Mouse (Mus musculus): ENCODE measurements around the gene Mroh3.

The Mroh3 gene

DNA sequence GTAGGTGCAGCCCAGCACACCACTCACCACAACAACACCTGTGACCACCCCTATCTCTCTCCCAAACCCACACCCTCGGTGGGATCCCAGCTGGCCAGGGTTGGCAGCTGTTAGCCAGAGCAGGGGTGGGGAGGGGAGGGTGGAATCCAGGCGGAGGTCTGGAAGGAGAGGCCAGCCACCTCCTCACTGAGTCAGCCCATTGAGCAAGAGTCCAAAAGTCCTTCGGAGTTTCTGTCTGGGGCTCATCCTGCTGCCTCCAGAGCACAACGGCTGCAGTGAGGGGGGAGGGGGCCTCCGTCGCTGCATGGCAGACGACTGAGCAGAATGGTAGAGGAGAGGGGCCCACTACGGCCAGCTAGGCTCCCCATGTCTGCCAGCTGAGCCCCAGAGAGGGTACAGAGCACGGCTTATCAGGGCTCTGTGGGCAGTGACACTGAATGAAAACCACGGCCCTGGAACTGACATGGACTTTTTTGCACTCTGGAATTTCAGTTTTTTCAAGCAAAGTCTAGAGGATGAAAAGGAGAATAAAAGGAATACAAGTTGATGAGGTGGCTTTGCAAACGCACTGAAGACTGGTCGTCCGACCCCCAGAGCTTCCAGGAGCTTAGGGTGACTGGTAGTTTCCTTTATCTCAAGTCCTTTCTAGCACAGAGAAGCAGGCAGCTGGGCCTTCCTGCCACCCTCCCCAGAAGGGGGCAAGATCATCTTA is 15.9 kb upstream of the Mroh3 start:
- peak; percentile 84 for DNase-seq

DNA sequence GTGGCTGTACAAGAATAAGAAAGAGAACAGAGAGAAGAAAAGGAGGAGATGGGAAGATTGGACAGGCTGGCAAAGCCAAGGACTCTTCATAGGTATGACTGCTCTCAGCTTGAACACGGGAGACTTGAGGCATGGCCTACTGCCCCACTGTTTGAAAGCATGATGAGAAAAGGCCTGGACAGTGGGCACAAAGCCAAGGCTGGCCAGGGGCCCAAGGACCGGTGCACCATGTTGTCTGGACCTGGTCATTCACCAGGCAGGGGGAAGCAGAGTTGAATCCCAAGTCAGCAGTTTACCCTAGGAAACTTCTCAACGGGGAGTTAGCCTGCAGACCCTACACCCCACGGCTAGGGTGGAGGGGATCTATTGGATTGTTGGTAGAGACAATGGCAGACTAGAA is 15.2 kb upstream of the Mroh3 start:
- peak; percentile 90 for DNase-seq

DNA sequence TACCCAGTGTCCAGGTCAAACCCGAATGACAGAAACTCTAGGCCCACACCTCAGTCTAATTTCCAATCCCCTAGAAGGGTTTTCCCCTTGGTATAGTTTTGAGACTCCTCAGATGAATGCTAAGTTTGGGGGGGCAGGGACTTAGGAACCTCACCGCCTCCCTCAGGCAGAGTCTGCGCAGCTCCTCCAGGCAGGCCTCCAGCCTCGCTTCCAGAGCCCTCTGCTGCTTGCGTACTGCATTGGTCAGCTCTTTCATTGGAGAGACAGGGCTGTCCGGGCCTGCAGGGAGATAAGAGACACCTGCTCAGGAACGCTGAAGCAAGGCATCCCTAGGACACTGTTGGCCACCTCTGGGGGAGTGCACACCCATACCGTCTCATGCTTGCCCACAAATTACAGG is 14.0 kb upstream of the Mroh3 start:
- no peak for DNase-seq

DNA sequence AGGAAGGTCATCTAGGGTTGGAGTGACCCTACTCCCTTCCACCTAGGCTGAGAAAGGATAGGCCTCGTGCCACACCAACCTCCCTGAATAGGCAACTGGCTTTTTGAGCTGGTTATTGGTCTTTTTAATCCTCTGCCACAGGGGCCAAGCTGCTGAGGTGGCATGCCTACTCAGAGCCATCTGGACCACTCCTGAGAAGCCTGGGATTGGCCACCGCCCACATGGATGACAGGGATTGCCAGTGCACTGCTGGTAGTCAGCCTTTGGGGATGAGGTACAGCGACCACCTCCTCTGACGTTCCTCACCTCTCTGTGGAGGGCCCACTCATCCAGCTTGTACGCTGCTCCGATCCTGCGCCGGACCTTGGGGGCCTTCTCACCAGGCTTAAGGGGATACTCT is 13.2 kb upstream of the Mroh3 start:
- no peak for DNase-seq

DNA sequence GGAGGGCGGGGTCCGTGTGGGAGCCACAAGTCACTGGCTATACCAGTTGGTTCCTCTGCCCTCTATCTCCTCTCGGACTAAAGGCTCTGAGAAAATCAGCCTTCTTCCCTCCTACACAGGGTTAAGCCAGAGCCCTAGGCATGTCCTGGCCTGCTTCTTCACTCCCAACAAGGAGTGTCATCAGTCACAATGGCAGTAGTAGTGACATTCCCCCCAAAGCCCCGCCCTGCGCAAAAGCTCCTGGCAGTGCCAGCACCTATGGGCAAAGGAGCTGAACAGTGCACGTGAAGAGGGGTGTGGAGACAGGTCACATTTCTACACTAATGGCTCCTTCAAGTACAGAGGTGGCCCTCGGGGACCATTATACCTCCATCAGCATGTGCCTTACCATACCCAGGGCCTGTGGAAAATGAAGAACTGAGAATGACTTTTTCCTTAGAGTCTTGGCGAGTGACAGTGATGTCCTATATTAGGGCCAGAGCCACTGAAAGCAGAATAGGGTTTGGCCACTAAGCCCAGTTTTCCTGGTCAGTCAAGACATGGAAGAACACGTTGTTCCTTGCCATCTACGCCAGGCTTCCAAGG is 11.2 kb upstream of the Mroh3 start:
- DNase-seq = no peak

DNA sequence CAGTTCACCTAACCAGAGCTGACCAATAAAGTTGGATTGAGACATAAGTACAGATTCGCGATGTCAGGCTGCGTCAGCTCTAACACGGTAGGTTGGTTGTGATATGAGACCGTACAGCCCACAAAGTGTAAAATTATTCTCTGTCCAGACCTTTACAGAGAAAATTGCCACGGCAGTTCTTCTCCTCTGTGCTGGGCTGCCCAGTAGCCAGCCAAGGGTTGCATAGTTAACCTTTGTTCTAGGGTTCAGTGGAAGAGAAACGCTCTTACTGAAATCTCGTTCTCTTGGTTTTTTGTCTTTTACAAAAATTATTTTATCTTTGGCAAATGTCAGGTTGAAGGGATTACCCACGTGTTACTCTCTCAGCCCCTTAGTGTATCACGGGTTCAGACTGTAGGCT is 9.8 kb upstream of the Mroh3 start:
- peak; percentile 27 for DNase-seq

DNA sequence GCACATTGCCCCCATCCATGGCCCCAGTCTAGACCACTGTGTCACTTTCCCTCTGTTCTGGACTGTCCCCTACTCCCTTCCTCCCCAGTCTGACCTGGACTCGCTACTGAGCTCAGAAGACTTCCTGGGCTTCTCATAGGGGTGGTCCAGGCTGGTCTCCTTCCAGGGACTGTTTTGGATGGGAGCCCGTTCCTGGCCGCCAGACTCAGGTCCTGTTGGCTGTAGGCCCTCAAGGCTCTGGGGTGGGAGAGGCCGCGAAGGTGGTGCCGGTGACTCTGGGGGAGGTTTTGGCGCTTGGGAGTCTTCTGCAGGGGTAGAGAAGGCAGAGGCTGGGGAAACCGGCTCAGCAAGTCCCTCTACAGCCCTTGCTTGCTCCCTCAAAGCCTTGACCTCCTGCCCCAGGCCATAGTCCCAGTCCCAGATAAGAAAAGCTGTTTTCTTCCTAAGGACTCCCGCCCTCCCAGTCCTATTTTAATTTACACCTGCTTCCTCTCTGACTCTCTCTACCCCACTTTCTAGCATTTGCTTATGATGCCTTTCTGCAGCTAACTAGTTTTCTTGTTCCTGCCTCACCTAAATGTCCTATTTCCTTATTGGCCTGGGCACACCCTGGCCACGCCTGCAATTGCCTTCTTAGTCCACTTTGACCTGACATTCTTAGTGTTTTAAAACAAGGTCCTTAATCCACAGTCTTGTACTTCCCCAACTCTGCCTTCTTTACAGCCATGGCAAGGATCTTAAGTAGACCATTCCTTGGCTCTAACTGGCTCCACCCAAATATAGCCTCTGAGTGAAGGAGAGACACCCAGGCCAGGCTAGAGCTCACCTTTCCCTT is 7.6 kb upstream of the Mroh3 start:
- peak; percentile 25 for DNase-seq

DNA sequence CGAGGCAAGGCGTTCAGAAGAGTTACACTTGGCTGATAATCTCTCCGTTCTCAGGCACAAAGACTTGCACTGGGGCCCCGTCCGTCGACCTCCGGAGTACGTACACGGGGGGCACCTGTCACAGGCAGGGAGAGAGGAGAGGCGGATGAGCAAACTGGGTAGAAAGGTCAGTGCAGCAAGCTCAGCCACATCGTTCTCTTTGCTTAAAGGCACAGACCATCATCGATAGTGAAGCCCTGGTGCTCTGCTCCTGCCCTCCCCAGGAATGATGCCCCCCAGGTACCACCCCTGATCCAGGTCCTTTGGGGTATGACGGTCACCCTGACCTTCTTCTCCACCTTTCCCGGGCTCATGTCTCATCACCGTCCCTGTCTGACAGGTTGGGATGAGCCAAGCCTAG is 1.7 kb upstream of the Mroh3 start:
- DNase-seq = no peak

DNA sequence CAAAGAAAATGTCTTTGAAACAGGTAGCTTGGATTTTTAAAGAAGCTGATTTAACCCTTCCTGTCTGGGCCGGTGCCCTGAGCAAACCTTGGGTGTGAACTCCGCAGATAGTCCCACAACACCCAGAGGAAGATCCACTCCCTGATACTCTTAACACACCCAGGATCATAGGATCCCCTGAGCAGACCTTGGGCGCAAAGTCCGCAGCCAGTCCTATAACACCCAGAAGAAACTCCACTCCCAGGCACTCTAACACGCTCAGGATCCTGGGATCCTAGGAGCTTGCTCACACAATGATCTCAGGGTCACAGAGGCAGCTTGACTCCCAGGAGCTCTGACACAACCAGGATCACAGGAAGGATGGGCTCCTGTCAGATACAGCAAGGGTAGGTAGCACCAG is 22.6 kb downstream of the Mroh3 start:
- no peak for DNase-seq

DNA sequence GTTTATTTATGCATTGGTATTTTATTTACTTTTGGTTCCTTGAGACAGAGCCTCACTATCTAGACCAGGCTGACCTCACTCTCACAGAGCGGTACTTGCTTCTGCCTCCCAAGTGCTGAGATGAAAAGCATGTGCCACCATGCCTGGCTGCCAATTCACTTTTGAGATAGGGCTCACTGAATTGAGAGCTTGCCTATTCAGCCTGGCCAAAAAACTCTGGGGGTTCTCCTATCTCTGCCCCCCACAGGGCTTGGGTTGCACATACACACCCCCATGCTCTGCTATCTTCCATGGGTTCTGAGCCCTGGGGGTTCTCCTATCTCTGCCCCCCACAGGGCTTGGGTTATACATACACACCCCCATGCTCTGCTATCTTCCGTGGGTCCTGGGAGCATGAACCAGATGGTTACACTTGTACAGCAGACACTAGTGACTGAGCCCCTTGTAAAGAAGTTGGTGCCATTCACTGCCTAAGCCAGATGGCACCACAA is 33.1 kb downstream of the Mroh3 start:
- DNase-seq = no peak

DNA sequence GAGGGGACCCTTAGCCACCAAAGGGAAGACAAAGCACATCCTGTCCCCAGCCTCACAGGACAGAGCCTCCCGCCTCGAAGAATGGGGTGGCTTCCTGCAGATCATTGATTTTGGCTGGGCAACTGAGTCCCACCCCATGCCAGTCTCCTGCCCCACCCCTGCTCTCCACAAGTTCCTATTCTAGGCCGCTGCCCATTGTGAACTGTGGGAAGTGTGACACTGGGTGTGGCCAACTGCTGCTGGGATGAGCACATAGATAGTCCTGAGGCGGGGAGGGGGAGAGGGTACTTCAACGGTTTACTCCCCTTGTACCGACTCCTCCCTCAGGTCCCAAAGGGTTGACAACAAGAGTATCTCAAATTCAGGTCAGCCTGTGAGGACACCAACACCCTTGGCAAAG is 33.9 kb downstream of the Mroh3 start:
- no peak for DNase-seq

DNA sequence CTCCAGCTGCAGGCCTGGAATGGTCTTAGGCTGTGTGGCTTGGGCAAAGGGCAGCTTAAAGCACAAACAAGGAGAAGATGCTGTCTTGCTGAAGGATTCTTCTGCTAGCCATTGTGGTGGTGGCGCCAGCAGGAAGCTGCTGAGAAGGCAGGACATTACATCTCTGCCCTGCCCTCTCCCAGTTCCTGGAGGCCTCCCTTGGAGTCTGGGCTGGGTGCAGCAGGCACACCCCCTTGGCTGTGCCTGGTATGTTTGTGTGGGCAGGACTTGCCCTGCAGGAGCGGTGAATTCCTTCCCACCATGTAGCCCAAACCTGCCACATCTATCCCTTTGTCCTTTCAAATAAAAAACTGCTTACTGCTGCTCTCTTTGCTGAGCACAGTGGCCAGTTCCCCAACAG is 35.5 kb downstream of the Mroh3 start:
- DNase-seq = no peak

DNA sequence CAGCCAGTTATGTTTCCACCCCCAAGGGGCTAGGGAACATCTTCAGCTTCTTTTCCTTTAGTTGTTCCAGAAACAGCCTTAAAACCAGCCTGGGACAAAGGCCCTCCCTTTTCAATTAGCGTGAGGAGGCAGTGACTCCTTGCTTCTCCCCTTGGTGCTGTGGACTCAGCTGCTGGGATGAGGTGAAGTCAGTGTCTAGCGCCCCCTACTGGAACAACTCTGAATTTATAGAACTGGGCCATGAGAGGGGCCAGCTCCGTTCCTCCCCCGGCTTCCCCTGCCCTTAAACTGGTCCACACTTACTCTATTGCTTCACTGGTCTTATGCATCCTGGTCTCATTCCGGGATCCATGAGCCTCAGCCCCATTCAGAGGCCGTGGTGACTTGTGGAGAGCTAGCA is 37.4 kb downstream of the Mroh3 start:
- peak; percentile 33 for DNase-seq

DNA sequence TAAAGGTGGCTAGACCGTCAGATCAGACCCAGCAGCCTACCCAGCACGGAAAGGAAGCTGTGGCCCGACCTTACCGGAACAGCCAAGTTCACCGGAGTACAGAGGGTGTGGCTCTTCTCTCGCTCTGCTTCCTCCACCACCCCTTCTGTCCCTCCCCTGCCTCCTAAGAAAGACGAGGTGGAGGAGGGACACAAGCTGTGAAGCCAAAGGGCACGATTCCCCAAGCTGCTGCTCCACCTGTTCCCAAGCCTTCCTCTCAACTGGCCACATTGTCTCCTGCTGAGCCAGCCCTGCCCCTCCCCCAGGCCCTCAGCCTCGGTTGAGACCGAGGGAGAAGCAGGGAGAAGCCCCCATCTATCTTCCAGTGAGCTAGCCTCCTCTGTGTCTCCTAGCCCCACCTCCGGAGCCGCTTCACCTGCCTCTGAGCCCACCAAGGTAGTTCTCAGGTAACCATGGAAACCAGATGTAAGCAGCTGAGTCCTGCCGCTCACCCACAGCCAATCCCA is 38.5 kb downstream of the Mroh3 start:
- peak; percentile 40 for DNase-seq

DNA sequence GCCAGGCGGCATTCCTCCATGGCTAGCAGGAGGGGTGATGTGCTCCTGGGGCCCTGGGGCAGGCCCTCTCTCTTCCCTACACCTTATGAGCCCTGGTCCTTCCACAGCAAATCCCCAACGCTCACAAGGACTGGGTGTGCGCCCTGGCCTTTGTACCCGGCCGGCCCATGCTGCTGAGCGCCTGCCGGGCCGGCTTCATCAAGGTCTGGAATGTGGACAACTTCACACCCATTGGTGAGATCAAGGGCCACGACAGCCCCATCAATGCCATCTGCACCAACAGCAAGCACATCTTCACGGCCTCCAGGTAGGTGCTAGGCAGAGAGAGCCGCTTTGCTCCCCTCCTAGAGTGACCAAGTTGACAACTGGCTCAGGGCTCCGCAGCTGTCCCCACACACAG is 39.9 kb downstream of the Mroh3 start:
- DNase-seq = peak; percentile 52

DNA sequence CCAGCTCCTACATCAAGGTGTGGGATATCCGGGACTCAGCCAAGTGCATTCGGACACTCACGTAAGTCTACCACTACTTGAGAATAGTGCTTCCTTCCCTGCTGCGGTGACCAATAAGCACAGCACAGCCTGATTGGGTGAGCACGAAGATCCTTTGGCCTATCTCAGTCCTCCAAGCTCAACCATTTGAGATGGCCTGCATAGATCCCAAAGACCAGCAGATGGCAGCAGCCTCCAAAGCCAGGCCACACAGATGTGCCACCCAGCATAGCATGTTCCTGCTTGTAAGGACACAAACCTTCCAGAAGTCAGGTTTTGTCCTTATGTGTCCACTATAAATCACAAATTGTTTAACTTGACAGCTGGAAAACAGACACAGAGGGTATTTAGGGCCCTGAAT is 42.5 kb downstream of the Mroh3 start:
- peak; percentile 84 for DNase-seq

DNA sequence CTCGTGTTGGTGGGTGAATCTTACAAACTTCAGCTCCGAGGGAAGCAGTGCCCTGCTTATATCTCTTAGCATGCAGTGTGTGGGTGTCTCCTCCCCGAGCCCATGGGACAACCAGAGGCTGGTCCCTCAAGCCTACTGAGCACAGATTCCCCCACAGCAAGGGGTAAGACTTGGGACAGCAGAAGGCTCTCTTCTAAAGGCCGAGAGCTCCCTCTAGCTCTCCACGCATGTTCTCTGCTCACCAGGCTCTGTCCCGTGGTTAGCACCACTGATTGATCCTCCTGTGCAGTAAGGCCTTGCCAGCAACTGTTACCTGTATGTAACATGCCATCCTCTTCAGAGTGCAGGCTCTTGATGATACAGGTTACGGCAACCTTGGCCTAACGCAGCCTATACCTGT is 45.0 kb downstream of the Mroh3 start:
- DNase-seq = peak; percentile 46

DNA sequence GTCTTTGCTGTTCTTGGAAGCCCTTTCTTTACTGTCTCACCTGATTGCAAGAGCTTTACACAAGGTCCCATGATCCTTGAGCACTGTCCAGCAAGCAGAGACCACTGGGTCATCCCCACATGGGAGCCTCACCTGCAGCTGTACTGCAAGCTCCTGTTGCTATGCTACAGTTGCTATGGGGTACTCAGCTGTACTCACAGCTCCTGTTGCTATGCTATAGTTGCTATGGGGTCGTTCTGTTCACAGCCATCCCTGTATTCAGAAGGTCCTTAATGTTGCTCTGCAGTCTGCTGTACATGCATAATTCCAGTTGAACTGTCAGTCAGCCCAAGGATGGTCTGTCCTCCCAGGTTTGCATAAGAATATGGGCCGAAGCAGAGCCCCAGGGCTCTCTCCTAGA is 47.2 kb downstream of the Mroh3 start:
- DNase-seq = no peak

DNA sequence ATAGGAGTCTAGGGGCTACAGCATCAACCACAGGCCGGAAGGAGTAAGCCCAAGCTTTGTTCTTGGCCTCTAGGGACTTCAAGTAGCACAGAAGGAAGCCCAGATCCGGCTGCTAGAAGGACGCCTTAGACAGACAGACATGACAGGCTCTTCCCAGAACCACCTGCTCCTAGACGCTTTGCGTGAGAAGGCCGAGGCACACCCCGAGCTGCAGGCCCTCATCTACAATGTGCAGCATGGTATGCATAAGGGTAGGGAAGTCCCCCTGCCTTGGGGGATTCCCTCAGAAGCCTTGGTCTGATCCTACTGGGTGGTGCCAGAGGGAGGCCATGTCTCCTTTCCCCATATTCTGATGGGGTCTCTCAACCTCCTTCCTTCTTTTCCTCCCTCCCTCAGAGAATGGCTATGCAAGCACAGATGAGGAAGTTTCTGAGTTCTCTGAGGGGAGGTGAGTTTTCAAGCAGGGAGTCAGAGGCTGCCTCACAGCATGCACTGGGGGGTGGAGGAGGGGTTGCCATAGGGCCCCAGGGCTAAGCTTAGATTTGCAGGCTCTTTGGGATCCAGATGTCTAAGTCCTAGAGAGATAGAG is 51.2 kb downstream of the Mroh3 start:
- DNase-seq = no peak

DNA sequence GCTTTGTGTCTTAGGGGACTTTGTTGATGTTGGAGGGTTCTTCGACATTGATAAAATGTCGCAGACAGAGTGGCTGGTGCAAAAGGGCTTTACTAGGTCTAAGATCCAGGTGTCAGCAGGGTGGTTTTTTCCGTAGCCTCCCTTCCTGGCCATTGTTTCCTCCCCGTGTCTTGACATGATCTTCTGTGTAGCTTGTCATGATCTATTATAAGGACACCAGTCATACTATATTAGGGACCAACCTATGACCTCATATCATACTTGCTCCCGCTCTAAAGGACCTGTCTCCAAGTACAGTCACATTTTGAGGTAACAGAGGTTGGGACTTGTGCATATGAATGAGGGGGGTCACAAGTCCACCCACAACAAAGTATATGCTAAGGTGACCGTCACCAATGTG is 51.7 kb downstream of the Mroh3 start:
- DNase-seq = no peak

DNA sequence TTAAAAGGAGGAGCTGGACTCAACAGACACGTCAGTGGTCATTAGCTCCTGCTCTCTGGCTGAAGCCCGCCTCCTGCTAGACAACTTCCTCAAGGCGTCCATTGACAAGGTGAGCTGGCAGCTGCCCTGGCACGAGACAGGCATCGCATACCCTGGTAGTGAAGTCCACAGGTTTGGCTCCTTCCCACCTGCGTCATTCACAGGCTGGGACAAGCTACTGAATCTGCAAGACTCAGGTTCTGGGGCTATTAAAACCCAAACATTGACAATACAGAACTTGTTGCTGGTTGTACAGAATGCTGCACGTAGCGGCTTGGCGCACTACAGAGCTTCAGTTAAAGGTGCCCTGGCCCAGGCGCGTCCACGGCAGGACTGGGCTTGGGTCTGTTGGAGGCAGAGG is 52.3 kb downstream of the Mroh3 start:
- no peak for DNase-seq

DNA sequence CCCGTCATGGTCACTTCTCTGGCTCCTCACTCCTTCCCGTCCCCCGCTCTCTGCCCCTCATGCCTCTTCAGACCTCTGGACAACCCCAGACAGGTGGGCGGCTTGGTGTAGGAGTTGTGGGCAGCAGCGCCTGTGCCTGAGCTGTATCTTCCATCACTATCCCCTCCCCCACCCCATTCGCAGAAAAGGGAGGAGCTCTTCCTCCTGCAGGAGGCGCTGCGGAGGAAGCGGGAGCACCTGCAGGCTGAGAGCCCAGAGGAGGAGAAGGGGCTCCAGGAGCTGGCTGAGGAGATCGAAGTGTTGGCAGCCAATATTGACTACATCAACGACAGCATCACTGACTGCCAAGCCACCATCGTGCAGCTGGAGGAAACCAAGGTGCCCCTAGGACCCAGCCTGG is 52.8 kb downstream of the Mroh3 start:
- no peak for DNase-seq

DNA sequence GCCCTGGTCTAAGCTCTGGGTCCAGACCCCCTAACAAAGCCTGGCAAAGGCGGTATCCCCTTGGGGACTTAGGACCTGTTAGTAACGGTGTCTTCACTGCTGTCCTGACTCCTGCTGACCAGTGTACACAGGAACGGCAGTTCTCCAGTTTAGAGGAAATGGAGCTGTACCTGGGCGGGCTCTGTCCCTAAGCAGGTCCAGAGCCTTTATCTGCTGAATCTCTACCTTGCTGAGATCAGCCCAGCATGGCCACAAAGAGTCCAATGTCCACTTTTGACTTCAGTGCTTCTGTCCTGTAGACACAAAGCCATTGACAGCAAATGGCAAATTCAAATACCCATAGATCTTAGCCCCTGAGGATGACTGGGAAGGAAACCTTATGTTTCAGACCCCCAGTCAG is 55.7 kb downstream of the Mroh3 start:
- no peak for DNase-seq

All from kidney, postnatal 14 days (tissue).